Mouse (Mus musculus): ENCODE measurements around the gene Matn3. TPM values are rescaled to one million over a fixed set of nuclear protein-coding genes. Genes with fewer than 3 reads are reported as not detected.

Gene Matn3
- 0.17 TPM for polyA plus RNA-seq (2014; fragmentation: Illumina TruSeq; extraction: RNeasy Lipid Tissue Mini Kit (QIAGEN cat#74804); ENCODE audit: low read depth, low replicate concordance)

DNA sequence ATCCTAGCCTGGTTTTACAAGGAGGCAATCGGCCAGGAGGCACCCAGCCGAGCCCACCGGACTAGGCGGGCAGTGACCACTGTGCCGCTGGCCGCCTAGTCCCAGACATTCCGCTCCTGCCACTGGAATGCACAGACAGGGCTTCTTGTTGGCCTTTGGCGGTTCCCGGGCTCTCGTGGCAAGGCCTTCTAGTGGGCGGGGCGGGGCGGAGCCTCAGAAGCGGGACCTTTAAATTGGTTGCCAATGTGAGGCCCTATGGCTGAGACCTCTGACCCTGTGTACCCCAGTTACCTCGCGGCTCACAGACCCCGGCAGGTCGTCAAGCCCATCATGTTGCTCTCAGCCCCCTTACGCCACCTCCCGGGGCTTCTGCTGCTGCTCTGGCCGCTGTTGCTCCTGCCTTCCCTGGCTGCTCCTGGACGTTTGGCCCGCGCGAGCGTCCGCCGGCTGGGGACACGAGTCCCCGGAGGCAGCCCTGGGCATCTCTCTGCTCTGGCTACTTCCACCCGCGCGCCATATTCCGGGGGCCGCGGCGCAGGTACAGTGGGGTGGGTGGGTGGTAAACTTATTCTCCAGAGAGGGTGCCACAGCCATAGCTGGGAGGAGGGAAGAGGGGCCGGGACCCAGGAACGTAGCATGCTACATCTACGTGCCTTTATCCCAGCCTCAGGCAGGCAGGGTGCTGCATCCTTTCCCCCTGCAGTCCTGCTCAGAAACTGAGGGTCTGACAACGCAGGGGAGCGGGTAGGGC lies at the start of gene Matn3:
Gene Matn3 (plus strand): TSS at position 216 of the 751 bp plus-strand sequence.

DNA sequence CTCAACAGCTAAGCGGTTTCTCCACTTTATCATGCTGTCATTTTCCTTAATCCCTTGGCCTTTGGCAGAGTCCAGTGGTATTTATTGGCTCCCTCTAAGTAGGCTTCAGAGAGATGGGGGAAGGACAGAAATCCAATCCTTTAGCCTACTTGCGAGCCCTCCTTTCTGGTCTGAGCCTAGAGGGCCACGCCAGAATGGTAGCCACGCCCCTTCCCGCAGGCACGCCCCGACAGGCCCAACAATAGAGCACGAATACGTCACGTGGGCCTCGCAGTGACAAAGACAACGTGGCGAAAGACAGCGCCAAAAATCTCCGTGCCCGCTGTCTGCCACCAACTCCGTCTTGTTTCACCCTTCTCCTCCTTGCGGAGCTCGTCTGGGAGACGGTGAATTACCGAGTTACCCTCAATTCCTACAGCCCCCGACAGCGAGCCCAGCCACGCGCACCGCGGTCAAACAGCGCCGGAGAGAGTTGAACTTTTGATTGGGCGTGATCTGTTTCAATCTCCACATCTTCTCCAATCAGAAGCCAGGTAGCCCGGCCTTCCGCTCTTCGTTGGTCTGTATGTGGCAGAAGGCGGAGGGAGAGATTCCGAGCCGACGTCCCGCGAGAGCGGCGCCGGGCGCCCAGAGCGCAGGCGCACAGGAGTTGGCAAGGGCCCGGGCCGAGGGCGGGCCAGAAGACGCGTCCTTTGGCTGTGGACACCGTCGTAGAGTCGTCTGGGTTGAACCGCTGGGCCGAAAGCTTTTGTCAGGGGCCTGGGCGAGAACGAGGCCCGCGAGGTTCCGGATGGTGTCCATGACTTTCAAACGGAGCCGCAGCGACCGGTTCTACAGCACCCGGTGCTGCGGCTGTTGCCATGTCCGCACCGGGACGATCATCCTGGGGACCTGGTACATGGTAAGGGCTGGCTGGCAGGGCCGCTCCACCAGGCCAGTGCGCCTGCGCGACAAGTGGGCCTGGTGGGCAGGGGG lies 26.0 kb upstream of the Matn3 start, which contains the start of gene Laptm4a:
Gene Laptm4a (plus strand): TSS at position 271 of the 975 bp plus-strand sequence.

DNA sequence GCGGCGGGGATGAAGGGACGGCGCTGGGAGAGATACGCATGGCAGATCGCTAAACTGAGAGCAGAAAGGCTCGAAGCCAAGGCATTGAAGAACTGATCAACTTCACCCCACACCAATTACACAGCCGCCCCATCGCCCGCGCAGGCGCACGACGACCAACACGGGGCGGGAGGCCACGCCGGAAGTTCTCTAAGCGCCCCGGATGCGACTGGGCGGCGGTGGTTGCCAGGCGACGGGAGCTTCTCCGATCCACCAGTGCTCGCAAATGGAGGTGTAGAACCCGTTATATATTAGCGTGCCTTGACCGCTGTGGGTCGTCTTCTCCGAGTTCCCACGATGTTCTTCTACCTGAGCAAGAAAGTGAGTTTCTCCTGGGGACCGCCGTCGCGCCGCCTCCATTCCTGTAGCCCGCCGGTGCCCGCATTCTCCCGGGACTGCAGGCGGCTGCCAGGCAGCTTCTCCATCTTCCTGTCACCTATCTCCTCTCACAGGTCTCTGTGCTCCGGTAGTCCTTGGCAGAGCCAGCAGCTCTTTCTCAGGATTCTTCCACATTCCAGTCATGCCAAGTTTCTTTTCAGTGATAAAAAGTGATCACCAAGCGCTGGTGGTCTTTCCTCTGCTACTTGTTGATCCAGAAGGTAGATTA lies 26.2 kb downstream of the Matn3 start, which contains the start of gene Wdr35:
Gene Wdr35 (plus strand): TSS at position 73 of the 646 bp plus-strand sequence.

Other genes with a start within 250 kb of the Matn3 start
- 1.2 TPM for gene Sdc1, start 176.6 kb upstream of the Matn3 start, polyA plus RNA-seq (2014; fragmentation: Illumina TruSeq; extraction: RNeasy Lipid Tissue Mini Kit (QIAGEN cat#74804); ENCODE audit: low read depth, low replicate concordance)
- 499 TPM for gene Laptm4a, start 26.3 kb upstream of the Matn3 start, polyA plus RNA-seq (2014; fragmentation: Illumina TruSeq; extraction: RNeasy Lipid Tissue Mini Kit (QIAGEN cat#74804); ENCODE audit: low read depth, low replicate concordance)
- gene Wdr35, start 26.0 kb downstream of the Matn3 start, polyA plus RNA-seq (2014; fragmentation: Illumina TruSeq; extraction: RNeasy Lipid Tissue Mini Kit (QIAGEN cat#74804); ENCODE audit: low read depth, low replicate concordance) = 144 TPM
- 3.8 TPM for gene Ttc32, start 82.1 kb downstream of the Matn3 start, polyA plus RNA-seq (2014; fragmentation: Illumina TruSeq; extraction: RNeasy Lipid Tissue Mini Kit (QIAGEN cat#74804); ENCODE audit: low read depth, low replicate concordance)